24 mouse cellular contexts compared by ENCODE assay signal in the genomic region with DNA sequence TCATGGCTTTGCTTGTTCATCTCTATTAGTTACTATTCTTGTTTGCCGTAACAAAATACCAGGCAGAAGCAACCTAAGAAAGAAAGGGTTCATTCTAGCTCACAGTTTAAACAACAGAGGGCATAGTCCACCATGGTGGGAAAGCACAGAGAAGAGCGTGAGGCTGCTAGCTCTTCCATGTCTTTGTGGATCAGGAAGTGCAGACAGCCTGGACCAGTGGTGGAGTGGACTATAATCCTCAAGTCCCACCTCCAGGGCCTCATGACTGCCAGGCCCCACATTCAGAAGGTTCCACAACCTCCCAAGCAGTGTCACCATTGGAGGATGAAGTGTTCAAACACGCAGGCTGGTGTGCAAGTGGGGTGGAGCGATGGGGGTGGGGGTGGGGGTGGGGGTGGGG. TPM values are rescaled to one million over a fixed set of nuclear protein-coding genes. Genes with fewer than 3 reads are reported as not detected.
DNase-seq lines count a peak whose midpoint lies in the region; ATAC-seq and TF ChIP-seq lines count a peak whose summit lies in the region.
"Had no signal": no experiment of that assay in that cellular context is flagged by ENCODE, and none has a peak within 500 bp of the region (broad histone marks: within the 10 kb centered on the region; RNA-seq: fewer than 3 reads in every experiment).

No protein-coding gene starts in this region.

- no peak for ATAC-seq in heart, embryonic 11.5 days (replicated peaks; ENCODE audit: insufficient number of reproducible peaks, low FRiP score, low TSS enrichment)
- no peak for ATAC-seq in midbrain, postnatal 0 days (ENCODE audit: low FRiP score)
- peak; percentile 64 for ATAC-seq in intestine, embryonic 16.5 days
- ATAC-seq: forebrain, embryonic 16.5 days had no signal

- H3K36me3 ChIP-seq in heart, embryonic 11.5 days (ENCODE audit: control insufficient read depth, insufficient read depth, low read length) = peaks cover 8% of the 10 kb centered on the region
- no peaks in the 10 kb centered on the region for H3K36me3 ChIP-seq in midbrain, embryonic 10.5 days
- no peaks in the 10 kb centered on the region; the same call in 1 of the 2 replicates for H3K36me3 ChIP-seq in midbrain, postnatal 0 days (ENCODE audit: insufficient read depth, low read length)
- H3K36me3 ChIP-seq in intestine, embryonic 16.5 days (ENCODE audit: control insufficient read depth, insufficient read depth, low read length) = no peaks in the 10 kb centered on the region
- H3K36me3 ChIP-seq: embryonic facial prominence, embryonic 15.5 days; liver, embryonic 13.5 days had no signal

- DNase-seq in heart, adult 8-10 months (ENCODE audit: low spot score) = no peak
- DNase-seq in midbrain, embryonic 10.5 days (ENCODE audit: low spot score) = no peak
- DNase-seq in midbrain, postnatal 0 days (ENCODE audit: low spot score) = no peak
- no peak for DNase-seq in left cerebral cortex, adult 2 months (ENCODE audit: extremely low spot score in 1 of 2, low spot score in 2 of 2)
- no peak for DNase-seq in cerebellum, postnatal 14 days
- DNase-seq: adrenal gland, postnatal 25 days; cerebellum, adult 8-10 months; gastrocnemius, postnatal 25 days; kidney, adult 18-20 months; kidney, postnatal 4 days; liver, embryonic 13.5 days; lung, adult 2 months; midbrain, embryonic 14.5 days; right cerebral cortex, postnatal 25 days; spleen, adult 18-20 months; thymus, postnatal 14 days had no signal

- H3K4me2 ChIP-seq in heart, embryonic 11.5 days = no peak overlapping the region
- no peak overlapping the region for H3K4me2 ChIP-seq in midbrain, postnatal 0 days (ENCODE audit: low read depth, low read length, poor library complexity, severe bottlenecking)
- no peak overlapping the region for H3K4me2 ChIP-seq in intestine, embryonic 16.5 days (ENCODE audit: low read depth, low read length)
- H3K4me2 ChIP-seq: embryonic facial prominence, embryonic 15.5 days; liver, embryonic 13.5 days had no signal

- no peaks in the 10 kb centered on the region for H3K9me3 ChIP-seq in heart, embryonic 11.5 days (replicated peaks; ENCODE audit: control insufficient read depth, low read length)
- no peaks in the 10 kb centered on the region for H3K9me3 ChIP-seq in midbrain, embryonic 10.5 days (replicated peaks)
- H3K9me3 ChIP-seq in midbrain, postnatal 0 days (ENCODE audit: low read length) = no peaks in the 10 kb centered on the region
- no peaks in the 10 kb centered on the region for H3K9me3 ChIP-seq in intestine, embryonic 16.5 days (ENCODE audit: control insufficient read depth, low read length)
- H3K9me3 ChIP-seq: embryonic facial prominence, embryonic 15.5 days; liver, embryonic 13.5 days; megakaryocyte, embryonic 14.5 days had no signal

- no peak overlapping the region for H3K9ac ChIP-seq in heart, embryonic 11.5 days (ENCODE audit: low read depth, low read length)
- H3K9ac ChIP-seq in midbrain, postnatal 0 days (replicated peaks; ENCODE audit: low read length, poor library complexity, severe bottlenecking) = no peak overlapping the region
- 0 out of 2 replicates have a peak overlapping the region, but pooled peaks have one; percentile 9 for H3K9ac ChIP-seq in intestine, embryonic 16.5 days (ENCODE audit: low read depth, low read length)
- H3K9ac ChIP-seq: embryonic facial prominence, embryonic 15.5 days; liver, embryonic 13.5 days had no signal

- WGBS in heart, embryonic 11.5 days (ENCODE audit: insufficient replicate concordance) = 81% methylated on average over 4 of the region's 4 CpGs
- WGBS in midbrain, embryonic 10.5 days = 92% methylated on average over 4 of the region's 4 CpGs
- WGBS in midbrain, postnatal 0 days = 94% methylated on average over 4 of the region's 4 CpGs
- WGBS in intestine, embryonic 16.5 days = 74% methylated on average over 4 of the region's 4 CpGs

- intact Hi-C loops in left cerebral cortex, adult 2 months (cut with DNase I) = no loop called here

- H3K4me3 ChIP-seq in heart, embryonic 11.5 days (ENCODE audit: low read depth, low read length) = no peak overlapping the region
- no peak overlapping the region for H3K4me3 ChIP-seq in midbrain, embryonic 10.5 days
- H3K4me3 ChIP-seq in midbrain, postnatal 0 days (ENCODE audit: low read depth, low read length) = no peak overlapping the region
- no peak overlapping the region for H3K4me3 ChIP-seq in intestine, embryonic 16.5 days (ENCODE audit: low read length)
- H3K4me3 ChIP-seq in left cerebral cortex, adult 2 months = no peak overlapping the region
- H3K4me3 ChIP-seq: embryonic facial prominence, embryonic 15.5 days; liver, embryonic 13.5 days; megakaryocyte, embryonic 14.5 days had no signal

- H3K27ac ChIP-seq in heart, embryonic 11.5 days (ENCODE audit: low read depth, low read length) = peak overlapping the region; percentile 29; the same call in 1 of the 2 replicates
- 0 out of 2 replicates have a peak overlapping the region, but pooled peaks have one; percentile 71 for H3K27ac ChIP-seq in midbrain, embryonic 10.5 days (replicated peaks)
- H3K27ac ChIP-seq in midbrain, postnatal 0 days (ENCODE audit: low read depth, low read length) = no peak overlapping the region
- peak overlapping the region; percentile 19; the same call in 1 of the 2 replicates for H3K27ac ChIP-seq in intestine, embryonic 16.5 days (ENCODE audit: low read length)
- no peak overlapping the region for H3K27ac ChIP-seq in left cerebral cortex, adult 2 months
- H3K27ac ChIP-seq: embryonic facial prominence, embryonic 15.5 days; hindbrain, postnatal 0 days; liver, embryonic 13.5 days had no signal

- TF ChIP-seq CTCF in midbrain, postnatal 0 days (IDR thresholded peaks at IDR 0.05) = no peak
- TF ChIP-seq CTCF in left cerebral cortex, adult 2 months (IDR thresholded peaks at IDR 0.05) = no peak

- peaks cover 27% of the 10 kb centered on the region for H3K4me1 ChIP-seq in heart, embryonic 11.5 days (ENCODE audit: control insufficient read depth, insufficient read depth, low read length)
- peaks cover 38% of the 10 kb centered on the region for H3K4me1 ChIP-seq in midbrain, embryonic 10.5 days
- no peaks in the 10 kb centered on the region for H3K4me1 ChIP-seq in midbrain, postnatal 0 days (ENCODE audit: insufficient read depth, low read length)
- peaks cover 9% of the 10 kb centered on the region; the same call in 1 of the 2 replicates for H3K4me1 ChIP-seq in intestine, embryonic 16.5 days (ENCODE audit: control insufficient read depth, insufficient read depth, low read length)
- H3K4me1 ChIP-seq: embryonic facial prominence, embryonic 15.5 days had no signal

- H3K27me3 ChIP-seq in heart, embryonic 11.5 days (ENCODE audit: control insufficient read depth, insufficient read depth, low read length) = no peaks in the 10 kb centered on the region
- H3K27me3 ChIP-seq in midbrain, embryonic 10.5 days (ENCODE audit: low read depth, poor library complexity, severe bottlenecking) = no peaks in the 10 kb centered on the region
- H3K27me3 ChIP-seq in midbrain, postnatal 0 days (ENCODE audit: insufficient read depth, low read length) = no peaks in the 10 kb centered on the region
- H3K27me3 ChIP-seq in intestine, embryonic 16.5 days (replicated peaks; ENCODE audit: control insufficient read depth, insufficient read depth, low read length) = no peaks in the 10 kb centered on the region
- H3K27me3 ChIP-seq: embryonic facial prominence, embryonic 15.5 days; liver, embryonic 13.5 days had no signal

RNA-seq across cellular contexts. Expression of gene Tnnt2, which starts 17.0 kb away (rescaled TPM):
- polyA plus RNA-seq in heart, embryonic 11.5 days (2014; fragmentation: Nextera tagmentation; extraction: Ambion mirVana) = 3,916 and 3,947 TPM in 2 replicates
- total RNA-seq in heart, adult 8-10 months (2022) = over 10,000 TPM in 2 of 4 experiments, 1,000 to 10,000 TPM in 2; 8,821 to 11,650 (median 10,060) TPM
- polyA plus RNA-seq in midbrain, embryonic 10.5 days (2016; fragmentation: Nextera tagmentation; extraction: Ambion mirVana) = 0.70 and 0.74 TPM in 2 replicates
- total RNA-seq in midbrain, postnatal 0 days (2014; rRNA removed) = 0.52 and 1.0 TPM in 2 replicates
- 0.51 and 1.3 TPM in 2 replicates for polyA plus RNA-seq in midbrain, postnatal 0 days (2015; fragmentation: Nextera tagmentation; extraction: Ambion mirVana)
- 23.5 and 26.7 TPM in 2 replicates for polyA plus RNA-seq in intestine, embryonic 16.5 days (2015; fragmentation: Nextera tagmentation; extraction: Ambion mirVana)
- 1 to 10 TPM; 7.5 to 8.9 TPM for total RNA-seq in left cerebral cortex, adult 2 months (2021)
- total RNA-seq: hematopoietic stem cell, adult 5-6 weeks; neutrophil, adult 5-6 weeks had no signal

RNA-seq across cellular contexts. Expression of gene Lad1, which starts 34.8 kb away (rescaled TPM):
- polyA plus RNA-seq in heart, embryonic 11.5 days (2014; fragmentation: Nextera tagmentation; extraction: Ambion mirVana) = 2.3 and 3.1 TPM in 2 replicates
- total RNA-seq in heart, adult 8-10 months (2022) = 1 to 10 TPM; 5.0 to 8.6 (median 5.5) TPM
- polyA plus RNA-seq in midbrain, embryonic 10.5 days (2016; fragmentation: Nextera tagmentation; extraction: Ambion mirVana) = 0.15 and 0.59 TPM in 2 replicates
- 0.90 and 1.9 TPM in 2 replicates for total RNA-seq in midbrain, postnatal 0 days (2014; rRNA removed)
- polyA plus RNA-seq in midbrain, postnatal 0 days (2015; fragmentation: Nextera tagmentation; extraction: Ambion mirVana) = 0.56 and 0.64 TPM in 2 replicates
- polyA plus RNA-seq in intestine, embryonic 16.5 days (2015; fragmentation: Nextera tagmentation; extraction: Ambion mirVana) = 260 and 283 TPM in 2 replicates
- total RNA-seq in left cerebral cortex, adult 2 months (2021) = under 1 TPM; 0.95 to 0.98 TPM
- total RNA-seq: adrenal gland, postnatal 25 days; gastrocnemius, postnatal 25 days; hematopoietic stem cell, adult 5-6 weeks had no signal

Comparison
In these comparisons a context has a peak if more than half of its experiments do, and no peak if none do; other contexts are left out.
1. H3K27ac ChIP-seq: peak in heart, embryonic 11.5 days (single experiment), midbrain, embryonic 10.5 days (single experiment) and intestine, embryonic 16.5 days (single experiment); none in midbrain, postnatal 0 days (single experiment) and left cerebral cortex, adult 2 months (single experiment).
2. RNA of gene Tnnt2, which starts 17.0 kb away (polyA plus RNA-seq): 3,916 to 3,947 TPM in heart, embryonic 11.5 days; 23.5 to 26.7 TPM in intestine, embryonic 16.5 days, 0.70 to 0.74 TPM in midbrain, embryonic 10.5 days and 0.51 to 1.3 TPM in midbrain, postnatal 0 days; every median in the first group is over 100 times any median in the second.
3. RNA of gene Lad1, which starts 34.8 kb away (polyA plus RNA-seq): 260 to 283 TPM in intestine, embryonic 16.5 days; 2.3 to 3.1 TPM in heart, embryonic 11.5 days, 0.56 to 0.64 TPM in midbrain, postnatal 0 days and 0.15 to 0.59 TPM in midbrain, embryonic 10.5 days; every median in the first group is over 10 times any median in the second.